Mouse (Mus musculus) embryonic facial prominence, embryonic 12.5 days (tissue): ENCODE results near the gene Zglp1. TPM values are rescaled to one million over a fixed set of nuclear protein-coding genes. Genes with fewer than 3 reads are reported as not detected.
A peak's percentile ranks its signal among the peaks of the same experiment; 100 is the strongest.

Experiments
- ATAC-seq: fragments of 200-750 bp; cut with Nextera tagmentation; 2 replicates; pipeline ENCODE4 v1.8.0; 2017; ENCODE audit not compliant: insufficient number of reproducible peaks, insufficient read depth, low FRiP score, low TSS enrichment
- H3K27ac ChIP-seq: fragments of 300-500 bp; sonication (generic); 2 replicates; pipeline ENCODE4 v1.5.1; 2016; ENCODE audit warnings: mild to moderate bottlenecking
- H3K27me3 ChIP-seq: fragments of 300-500 bp; sonication (generic); 2 replicates; pipeline ENCODE4 v1.6.1; 2016; ENCODE audit warnings: mild to moderate bottlenecking, moderate library complexity
- H3K36me3 ChIP-seq: fragments of 300-500 bp; sonication (generic); 2 replicates; pipeline ENCODE4 v1.6.1; 2016; ENCODE audit warnings: mild to moderate bottlenecking
- H3K4me1 ChIP-seq: fragments of 300-500 bp; sonication (generic); 2 replicates; pipeline ENCODE4 v1.6.1; 2016
- H3K4me2 ChIP-seq: fragments of 300-500 bp; sonication (generic); replicated peaks from 2 replicates; pipeline ENCODE4 v1.6.1; 2016; ENCODE audit warnings: mild to moderate bottlenecking, moderate library complexity
- H3K4me3 ChIP-seq: fragments of 300-500 bp; sonication (generic); 2 replicates; pipeline ENCODE4 v1.5.1; 2016; ENCODE audit warnings: mild to moderate bottlenecking
- H3K9ac ChIP-seq: fragments of 300-500 bp; sonication (generic); 2 replicates; pipeline ENCODE4 v1.6.1; 2016; ENCODE audit warnings: mild to moderate bottlenecking, moderate library complexity
- H3K9me3 ChIP-seq: fragments of 300-500 bp; sonication (generic); 2 replicates; pipeline ENCODE4 v1.6.1; 2016; ENCODE audit warnings: mild to moderate bottlenecking, moderate library complexity
- WGBS: fragments of 180-500 bp; shearing (Covaris S2); methylation state at CpG from one replicate; pipeline ENCODE4 v1.1.7; 2016; 5-methylcytosine and 5-hydroxymethylcytosine counted together
- polyA plus RNA-seq: library from polyadenylated mRNA; unstranded; fragments of >200 nt; fragmentation: Nextera tagmentation; extraction: Ambion mirVana; gene quantifications from 2 replicates; pipeline ENCODE4 v1.2.1, GENCODE M21; 2016

The Zglp1 gene
- polyA plus RNA-seq, 1 experiment from 2014 or later, result 0.82 TPM

- Histone ChIP-seq H3K4me1 (peaks cover 11% of the 10 kb centered on the region), H3K36me3 (peaks cover 20% of the 10 kb centered on the region), H3K4me2 (no peak overlapping the region), H3K4me3 (no peak overlapping the region), H3K27ac (no peak overlapping the region), H3K9me3 (no peaks in the 10 kb centered on the region), H3K27me3 (no peaks in the 10 kb centered on the region), H3K9ac (no peak overlapping the region)
- 95% methylated on average over 9 of the region's 9 CpGs for WGBS
- no peak for ATAC-seq
These were observed 26.5 kb upstream of the Zglp1 start for GRCm38 (mm10) chr9:21093423-21093822.

GRCm38 (mm10) chr9:21091707-21092320 is 24.9 kb upstream of the Zglp1 start, which contains the start of the genes Gm38431 and Raver1:
TSS of gene Gm38431 (minus strand) at chr9:21091997.
TSS of gene Raver1 (minus strand) at chr9:21092008.
- peak within 1 kb of the TSS; percentile 67 for H3K4me3 ChIP-seq
- ATAC-seq, result peak; percentile 98
- peak within 1 kb of the TSS; percentile 70 for H3K9ac ChIP-seq
- peak within 1 kb of the TSS; percentile 91 for H3K4me2 ChIP-seq
- no peaks in the 10 kb centered on the region for H3K9me3 ChIP-seq
- no peaks in the 10 kb centered on the region for H3K27me3 ChIP-seq
- H3K27ac ChIP-seq, result peak within 1 kb of the TSS; percentile 89
- WGBS, result under 1% methylated on average over 54 of the region's 54 CpGs
- peaks cover 11% of the 10 kb centered on the region for H3K4me1 ChIP-seq
- peaks cover 35% of the 10 kb centered on the region for H3K36me3 ChIP-seq

GRCm38 (mm10) chr9:21090972-21091706 is 24.2 kb upstream of the Zglp1 start:
- no peaks in the 10 kb centered on the region for H3K9me3 ChIP-seq
- WGBS, result 4% methylated on average over 24 of the region's 24 CpGs
- H3K9ac ChIP-seq, result peak overlapping the region; percentile 70
- H3K4me1 ChIP-seq, result peaks cover 11% of the 10 kb centered on the region
- peak overlapping the region; percentile 89 for H3K27ac ChIP-seq
- H3K27me3 ChIP-seq, result no peaks in the 10 kb centered on the region
- peak overlapping the region; percentile 67 for H3K4me3 ChIP-seq
- no peak for ATAC-seq
- peak overlapping the region; percentile 91 for H3K4me2 ChIP-seq
- peaks cover 41% of the 10 kb centered on the region for H3K36me3 ChIP-seq

GRCm38 (mm10) chr9:21090537-21090936 is 23.6 kb upstream of the Zglp1 start:
- Histone ChIP-seq H3K9me3 (no peaks in the 10 kb centered on the region), H3K36me3 (peaks cover 47% of the 10 kb centered on the region), H3K4me1 (peaks cover 11% of the 10 kb centered on the region), H3K27ac (peak overlapping the region; percentile 37; the same call in 1 of the 2 replicates), H3K9ac (peak overlapping the region; percentile 70), H3K4me2 (peak overlapping the region; percentile 91), H3K27me3 (no peaks in the 10 kb centered on the region), H3K4me3 (peak overlapping the region; percentile 67)
- 83% methylated on average over 1 of the region's 1 CpGs for WGBS
- ATAC-seq, result no peak

- peaks cover 94% of the 10 kb centered on the region for H3K36me3 ChIP-seq
- H3K9ac ChIP-seq, result no peak overlapping the region
- H3K9me3 ChIP-seq, result no peaks in the 10 kb centered on the region
- no peak overlapping the region for H3K4me3 ChIP-seq
- no peak for ATAC-seq
- no peaks in the 10 kb centered on the region for H3K4me1 ChIP-seq
- no peak overlapping the region for H3K4me2 ChIP-seq
- WGBS, result 94% methylated on average over 3 of the region's 3 CpGs
- H3K27ac ChIP-seq, result no peak overlapping the region
- no peaks in the 10 kb centered on the region for H3K27me3 ChIP-seq
These were observed 16.4 kb upstream of the Zglp1 start for GRCm38 (mm10) chr9:21083324-21083723.

- Histone ChIP-seq H3K27me3 (no peaks in the 10 kb centered on the region), H3K4me1 (no peaks in the 10 kb centered on the region), H3K27ac (no peak overlapping the region), H3K36me3 (peaks cover 93% of the 10 kb centered on the region), H3K9ac (no peak overlapping the region), H3K4me2 (no peak overlapping the region), H3K9me3 (no peaks in the 10 kb centered on the region), H3K4me3 (no peak overlapping the region)
- WGBS, result 89% methylated on average over 9 of the region's 9 CpGs
- ATAC-seq, result no peak
These were observed 14.2 kb upstream of the Zglp1 start for GRCm38 (mm10) chr9:21081127-21081526.

GRCm38 (mm10) chr9:21075625-21076024 is 8.7 kb upstream of the Zglp1 start:
- H3K4me2 ChIP-seq, result no peak overlapping the region
- H3K27me3 ChIP-seq, result no peaks in the 10 kb centered on the region
- no peak overlapping the region for H3K27ac ChIP-seq
- no peak overlapping the region for H3K9ac ChIP-seq
- 93% methylated on average over 3 of the region's 3 CpGs for WGBS
- ATAC-seq, result no peak
- no peak overlapping the region for H3K4me3 ChIP-seq
- no peaks in the 10 kb centered on the region for H3K9me3 ChIP-seq
- H3K4me1 ChIP-seq, result peaks cover 6% of the 10 kb centered on the region
- H3K36me3 ChIP-seq, result peaks cover 71% of the 10 kb centered on the region

- Histone ChIP-seq H3K27me3 (no peaks in the 10 kb centered on the region), H3K4me2 (0 out of 2 replicates have a peak overlapping the region, but pooled peaks have one; percentile 78), H3K27ac (no peak overlapping the region), H3K4me3 (no peak overlapping the region), H3K9ac (no peak overlapping the region), H3K36me3 (peaks cover 61% of the 10 kb centered on the region), H3K4me1 (peaks cover 6% of the 10 kb centered on the region), H3K9me3 (no peaks in the 10 kb centered on the region)
- 79% methylated on average over 1 of the region's 1 CpGs for WGBS
- no peak for ATAC-seq
These were observed 7.3 kb upstream of the Zglp1 start for GRCm38 (mm10) chr9:21074173-21074572.

- Histone ChIP-seq H3K27ac (peak within 1 kb of the TSS; percentile 18), H3K4me3 (peak within 1 kb of the TSS; percentile 89), H3K36me3 (peaks cover 52% of the 10 kb centered on the region), H3K9me3 (no peaks in the 10 kb centered on the region), H3K4me1 (peaks cover 6% of the 10 kb centered on the region), H3K4me2 (peak within 1 kb of the TSS; percentile 78), H3K27me3 (no peaks in the 10 kb centered on the region), H3K9ac (peak within 1 kb of the TSS; percentile 77)
- ATAC-seq, result peak; percentile 81
- WGBS, result 3% methylated on average over 58 of the region's 58 CpGs
These were observed 6.3 kb upstream of the Zglp1 start, which contains the start of the genes Gm49373 and Fdx1l for GRCm38 (mm10) chr9:21073044-21073840. TSS of gene Gm49373 (minus strand) at chr9:21073096. TSS of gene Fdx1l (minus strand) at chr9:21073614.

- H3K27ac ChIP-seq, result no peak overlapping the region
- ATAC-seq, result no peak
- H3K4me2 ChIP-seq, result peak overlapping the region; percentile 78
- no peaks in the 10 kb centered on the region for H3K9me3 ChIP-seq
- no peaks in the 10 kb centered on the region for H3K27me3 ChIP-seq
- H3K36me3 ChIP-seq, result peaks cover 50% of the 10 kb centered on the region
- H3K4me3 ChIP-seq, result peak overlapping the region; percentile 89
- H3K4me1 ChIP-seq, result peaks cover 6% of the 10 kb centered on the region
- 15% methylated on average over 4 of the region's 4 CpGs for WGBS
- H3K9ac ChIP-seq, result peak overlapping the region; percentile 77
These were observed 5.7 kb upstream of the Zglp1 start for GRCm38 (mm10) chr9:21072641-21073040.

- Histone ChIP-seq H3K9ac (no peak overlapping the region), H3K4me1 (no peaks in the 10 kb centered on the region), H3K27ac (no peak overlapping the region), H3K9me3 (no peaks in the 10 kb centered on the region), H3K27me3 (no peaks in the 10 kb centered on the region), H3K4me3 (no peak overlapping the region), H3K4me2 (no peak overlapping the region), H3K36me3 (peaks cover 33% of the 10 kb centered on the region)
- whole genome bisulfite sequencing, result 66% methylated on average over 2 of the region's 2 CpGs
- no peak for ATAC-seq
These were observed 4.0 kb downstream of the Zglp1 start for GRCm38 (mm10) chr9:21062928-21063327.
